Mouse (Mus musculus): ENCODE measurements at regions not wholly inside any gene's neighbourhood (a gene's known extent, or its start where the extent isn't known, plus 50 kb on each side); places are given as distances from the start of the nearest gene placed in this dataset.

- Histone ChIP-seq H3K27me3 (ENCODE audit: insufficient read depth, low read length) (no peaks in the 10 kb centered on the region), H3K4me2 (ENCODE audit: low read length) (no peak overlapping the region), H3K27ac (no peak overlapping the region), H3K36me3 (ENCODE audit: insufficient read depth, low read length) (no peaks in the 10 kb centered on the region), H3K4me1 (replicated peaks; ENCODE audit: insufficient read depth, low read length) (no peaks in the 10 kb centered on the region), H3K9ac (ENCODE audit: low read depth, low read length) (no peak overlapping the region), H3K4me3 (replicated peaks; ENCODE audit: low read depth, low read length) (no peak overlapping the region), H3K9me3 (replicated peaks; ENCODE audit: low read length) (no peaks in the 10 kb centered on the region)
- ATAC-seq (replicated peaks; ENCODE audit: low FRiP score, low read depth) (no peak), DNase-seq (ENCODE audit: low spot score) (no peak)
- no peak for TF ChIP-seq CTCF (IDR thresholded peaks at IDR 0.05; ENCODE audit: low read depth)
Measured at GRCm38 (mm10) chr10:118620611-118621010, 179.8 kb downstream of the Ifng start.

GRCm38 (mm10) chr10:118621546-118621945, 180.7 kb downstream of the Ifng start:
- Histone ChIP-seq H3K4me3 (replicated peaks; ENCODE audit: low read depth, low read length) (no peak overlapping the region), H3K27me3 (ENCODE audit: insufficient read depth, low read length) (no peaks in the 10 kb centered on the region), H3K9ac (ENCODE audit: low read depth, low read length) (no peak overlapping the region), H3K36me3 (ENCODE audit: insufficient read depth, low read length) (no peaks in the 10 kb centered on the region), H3K9me3 (replicated peaks; ENCODE audit: low read length) (no peaks in the 10 kb centered on the region), H3K4me1 (replicated peaks; ENCODE audit: insufficient read depth, low read length) (no peaks in the 10 kb centered on the region), H3K27ac (no peak overlapping the region), H3K4me2 (ENCODE audit: low read length) (no peak overlapping the region)
- DNase-seq (ENCODE audit: low spot score) (no peak), ATAC-seq (replicated peaks; ENCODE audit: low FRiP score, low read depth) (no peak)
- WGBS: 69% methylated on average over 4 of the region's 4 CpGs
- TF ChIP-seq CTCF (IDR thresholded peaks at IDR 0.05; ENCODE audit: low read depth): no peak

- 77% methylated on average over 6 of the region's 6 CpGs for WGBS
- ATAC-seq (replicated peaks; ENCODE audit: low FRiP score, low read depth): no peak
- Histone ChIP-seq H3K9me3 (replicated peaks; ENCODE audit: low read length) (no peaks in the 10 kb centered on the region), H3K4me3 (replicated peaks; ENCODE audit: low read depth, low read length) (no peak overlapping the region), H3K36me3 (ENCODE audit: insufficient read depth, low read length) (no peaks in the 10 kb centered on the region), H3K27me3 (ENCODE audit: insufficient read depth, low read length) (no peaks in the 10 kb centered on the region), H3K4me2 (ENCODE audit: low read length) (no peak overlapping the region), H3K4me1 (replicated peaks; ENCODE audit: insufficient read depth, low read length) (no peaks in the 10 kb centered on the region), H3K9ac (ENCODE audit: low read depth, low read length) (no peak overlapping the region), H3K27ac (no peak overlapping the region)
- no peak for DNase-seq (ENCODE audit: low spot score)
- no peak for TF ChIP-seq CTCF (IDR thresholded peaks at IDR 0.05; ENCODE audit: low read depth)
Measured at GRCm38 (mm10) chr10:118622131-118622530, 181.3 kb downstream of the Ifng start.

- DNase-seq (ENCODE audit: low spot score): no peak
- 88% methylated on average over 2 of the region's 2 CpGs for WGBS
- Histone ChIP-seq H3K9ac (ENCODE audit: low read depth, low read length) (no peak overlapping the region), H3K4me2 (ENCODE audit: low read length) (no peak overlapping the region), H3K27ac (no peak overlapping the region), H3K27me3 (ENCODE audit: insufficient read depth, low read length) (no peaks in the 10 kb centered on the region), H3K9me3 (replicated peaks; ENCODE audit: low read length) (no peaks in the 10 kb centered on the region), H3K4me3 (replicated peaks; ENCODE audit: low read depth, low read length) (no peak overlapping the region), H3K36me3 (ENCODE audit: insufficient read depth, low read length) (no peaks in the 10 kb centered on the region), H3K4me1 (replicated peaks; ENCODE audit: insufficient read depth, low read length) (no peaks in the 10 kb centered on the region)
- no peak for ATAC-seq (replicated peaks; ENCODE audit: low FRiP score, low read depth)
- TF ChIP-seq CTCF (IDR thresholded peaks at IDR 0.05; ENCODE audit: low read depth): no peak
Measured at GRCm38 (mm10) chr10:118622916-118623315, 182.1 kb downstream of the Ifng start.

- H3K27ac ChIP-seq: no peak overlapping the region
- WGBS: 82% methylated on average over 7 of the region's 7 CpGs
- no peak overlapping the region for H3K4me3 ChIP-seq (replicated peaks; ENCODE audit: low read depth, low read length)
- no peak overlapping the region for H3K9ac ChIP-seq (ENCODE audit: low read depth, low read length)
- H3K4me1 ChIP-seq (replicated peaks; ENCODE audit: insufficient read depth, low read length): no peaks in the 10 kb centered on the region
- H3K4me2 ChIP-seq (ENCODE audit: low read length): no peak overlapping the region
- H3K36me3 ChIP-seq (ENCODE audit: insufficient read depth, low read length): no peaks in the 10 kb centered on the region
- ATAC-seq (replicated peaks; ENCODE audit: low FRiP score, low read depth): no peak
- no peaks in the 10 kb centered on the region for H3K27me3 ChIP-seq (ENCODE audit: insufficient read depth, low read length)
- no peak for TF ChIP-seq CTCF (IDR thresholded peaks at IDR 0.05; ENCODE audit: low read depth)
- H3K9me3 ChIP-seq (replicated peaks; ENCODE audit: low read length): no peaks in the 10 kb centered on the region
- DNase-seq (ENCODE audit: low spot score): no peak
Measured at GRCm38 (mm10) chr10:118624368-118624767, 183.5 kb downstream of the Ifng start.

GRCm38 (mm10) chr10:118628000-118628399, 187.2 kb downstream of the Ifng start:
- no peaks in the 10 kb centered on the region for H3K27me3 ChIP-seq (ENCODE audit: insufficient read depth, low read length)
- no peaks in the 10 kb centered on the region for H3K36me3 ChIP-seq (ENCODE audit: insufficient read depth, low read length)
- no peak for ATAC-seq (replicated peaks; ENCODE audit: low FRiP score, low read depth)
- no peak overlapping the region for H3K4me2 ChIP-seq (ENCODE audit: low read length)
- no peaks in the 10 kb centered on the region for H3K9me3 ChIP-seq (replicated peaks; ENCODE audit: low read length)
- H3K9ac ChIP-seq (ENCODE audit: low read depth, low read length): no peak overlapping the region
- H3K4me1 ChIP-seq (replicated peaks; ENCODE audit: insufficient read depth, low read length): no peaks in the 10 kb centered on the region
- WGBS: 85% methylated on average over 6 of the region's 6 CpGs
- no peak overlapping the region for H3K4me3 ChIP-seq (replicated peaks; ENCODE audit: low read depth, low read length)
- DNase-seq (ENCODE audit: low spot score): no peak
- no peak overlapping the region for H3K27ac ChIP-seq
- no peak for TF ChIP-seq CTCF (IDR thresholded peaks at IDR 0.05; ENCODE audit: low read depth)

- DNase-seq (ENCODE audit: low spot score) (peak; percentile 36), ATAC-seq (replicated peaks; ENCODE audit: low FRiP score, low read depth) (peak; percentile 84)
- peak overlapping the region; percentile 50; the same call in 1 of the 2 replicates for H3K27ac ChIP-seq
- no peaks in the 10 kb centered on the region for H3K36me3 ChIP-seq (ENCODE audit: insufficient read depth, low read length)
- no peak overlapping the region for H3K9ac ChIP-seq (ENCODE audit: low read depth, low read length)
- peak; percentile 10; the same call in 1 of the 2 replicates for TF ChIP-seq CTCF (IDR thresholded peaks at IDR 0.05; ENCODE audit: low read depth)
- H3K4me1 ChIP-seq (replicated peaks; ENCODE audit: insufficient read depth, low read length): no peaks in the 10 kb centered on the region
- no peaks in the 10 kb centered on the region for H3K27me3 ChIP-seq (ENCODE audit: insufficient read depth, low read length)
- no peaks in the 10 kb centered on the region for H3K9me3 ChIP-seq (replicated peaks; ENCODE audit: low read length)
- no peak overlapping the region for H3K4me2 ChIP-seq (ENCODE audit: low read length)
- no peak overlapping the region for H3K4me3 ChIP-seq (replicated peaks; ENCODE audit: low read depth, low read length)
- 73% methylated on average over 22 of the region's 22 CpGs for WGBS
Measured at GRCm38 (mm10) chr10:118629360-118630040, 188.7 kb downstream of the Ifng start.
